8 mouse cellular contexts compared by ENCODE assay signal in genomic region chr3:89281579-89282290, GRCm38 (mm10). TPM values are rescaled to one million over a fixed set of nuclear protein-coding genes. Genes with fewer than 3 reads are reported as not detected.
A peak's percentile ranks its signal among the peaks of the same experiment; 100 is the strongest.
DNase-seq lines count a peak whose midpoint lies in the region; ATAC-seq and TF ChIP-seq lines count a peak whose summit lies in the region.

No protein-coding gene starts in this region.

- H3K79me3 ChIP-seq in C2C12 (ENCODE audit: low read depth) = peaks cover 12% of the 10 kb centered on the region

- ATAC-seq in heart, embryonic 14.5 days (ENCODE audit: insufficient number of reproducible peaks, insufficient read depth, low FRiP score, low read depth) = no peak
- ATAC-seq in liver, embryonic 16.5 days (ENCODE audit: low read depth) = no peak
- ATAC-seq in neural tube, embryonic 11.5 days (ENCODE audit: insufficient read depth, low FRiP score, low TSS enrichment) = no peak
- ATAC-seq in stomach, embryonic 16.5 days (ENCODE audit: insufficient read depth, low FRiP score) = no peak

- H3K27me3 ChIP-seq in C2C12 (ENCODE audit: control insufficient read depth, insufficient read depth, insufficient read length) = peaks cover 5% of the 10 kb centered on the region
- H3K27me3 ChIP-seq in heart, embryonic 14.5 days (ENCODE audit: control insufficient read depth, insufficient read depth, low read length) = no peaks in the 10 kb centered on the region
- peaks cover 45% of the 10 kb centered on the region for H3K27me3 ChIP-seq in liver, embryonic 16.5 days (ENCODE audit: control insufficient read depth, insufficient read depth, low read depth, low read length)
- peaks cover 27% of the 10 kb centered on the region for H3K27me3 ChIP-seq in neural tube, embryonic 11.5 days (ENCODE audit: control insufficient read depth, insufficient read depth, low read length)
- no peaks in the 10 kb centered on the region for H3K27me3 ChIP-seq in stomach, embryonic 16.5 days (ENCODE audit: control insufficient read depth, insufficient read depth, low read length)

- no peaks in the 10 kb centered on the region for H3K9me3 ChIP-seq in heart, embryonic 14.5 days (ENCODE audit: control insufficient read depth, low read length)
- H3K9me3 ChIP-seq in liver, embryonic 16.5 days (replicated peaks; ENCODE audit: control insufficient read depth, low read length) = no peaks in the 10 kb centered on the region
- H3K9me3 ChIP-seq in neural tube, embryonic 11.5 days (ENCODE audit: control insufficient read depth, low read length) = no peaks in the 10 kb centered on the region
- no peaks in the 10 kb centered on the region for H3K9me3 ChIP-seq in stomach, embryonic 16.5 days (replicated peaks; ENCODE audit: control insufficient read depth, low read length)

- H3K4me1 ChIP-seq in bone marrow, adult 2 months (ENCODE audit: control insufficient read depth, insufficient read depth, low read length) = peaks cover 4% of the 10 kb centered on the region
- H3K4me1 ChIP-seq in embryonic fibroblast, embryonic 13.5 days (ENCODE audit: control insufficient read depth, insufficient read depth, low read length) = peaks cover 2% of the 10 kb centered on the region; the same call in 1 of the 2 replicates
- peaks cover 22 to 36% of the 10 kb centered on the region in 2 experiments for H3K4me1 ChIP-seq in heart, embryonic 14.5 days (ENCODE audit: control insufficient read depth in 2 of 2, insufficient read depth in 2 of 2, low read length in 2 of 2)
- H3K4me1 ChIP-seq in liver, embryonic 16.5 days (ENCODE audit: control insufficient read depth, low read depth, low read length) = peaks cover 2% of the 10 kb centered on the region
- peaks cover 14% of the 10 kb centered on the region for H3K4me1 ChIP-seq in neural tube, embryonic 11.5 days (ENCODE audit: control insufficient read depth, insufficient read depth, low read length)
- H3K4me1 ChIP-seq in stomach, embryonic 16.5 days (ENCODE audit: control insufficient read depth, insufficient read depth, low read length) = peaks cover 27% of the 10 kb centered on the region

- H3K4me3 ChIP-seq in C2C12 (ENCODE audit: insufficient read depth, poor library complexity, severe bottlenecking) = no peak overlapping the region
- no peak overlapping the region for H3K4me3 ChIP-seq in bone marrow, adult 2 months (replicated peaks; ENCODE audit: control insufficient read depth, low read depth, low read length)
- no peak overlapping the region for H3K4me3 ChIP-seq in embryonic fibroblast, embryonic 13.5 days (ENCODE audit: insufficient read depth, low read length)
- H3K4me3 ChIP-seq in heart, embryonic 14.5 days (ENCODE audit: control insufficient read depth in 1 of 2, insufficient read depth in 1 of 2, low read depth in 1 of 2, low read length in 2 of 2) = peak overlapping the region; percentile 63 to 65; a peak in 3 of 4 replicates
- peak overlapping the region; percentile 50; the same call in 1 of the 2 replicates for H3K4me3 ChIP-seq in liver, embryonic 16.5 days (ENCODE audit: low read depth, low read length)
- no peak overlapping the region for H3K4me3 ChIP-seq in neural tube, embryonic 11.5 days (ENCODE audit: low read depth, low read length)
- peak overlapping the region; percentile 62 for H3K4me3 ChIP-seq in stomach, embryonic 16.5 days (replicated peaks; ENCODE audit: low read length)

- 17% methylated on average over 20 of the region's 20 CpGs for WGBS in bone marrow, adult 2 months
- WGBS in heart, embryonic 14.5 days = 13% methylated on average over 20 of the region's 20 CpGs
- WGBS in liver, embryonic 16.5 days (ENCODE audit: insufficient replicate concordance) = 13% methylated on average over 20 of the region's 20 CpGs
- WGBS in neural tube, embryonic 11.5 days = 11% methylated on average over 20 of the region's 20 CpGs
- 13% methylated on average over 20 of the region's 20 CpGs for WGBS in stomach, embryonic 16.5 days

- TF ChIP-seq POLR2A in bone marrow, adult 2 months (IDR thresholded peaks at IDR 0.05; ENCODE audit: borderline replicate concordance, control insufficient read depth, low read depth, low read length) = no peak
- no peak for TF ChIP-seq POLR2A in embryonic fibroblast, embryonic 13.5 days (IDR thresholded peaks at IDR 0.05; ENCODE audit: low read depth, low read length)

- peaks cover 25% of the 10 kb centered on the region for H3K79me2 ChIP-seq in C2C12 (ENCODE audit: control insufficient read depth, insufficient read depth)

- TF ChIP-seq CTCF in C2C12 (IDR thresholded peaks at IDR 0.05; ENCODE audit: control insufficient read depth, insufficient read depth, insufficient read length) = peak; percentile 92
- peak; percentile 93 for TF ChIP-seq CTCF in bone marrow, adult 2 months (IDR thresholded peaks at IDR 0.05; ENCODE audit: control insufficient read depth, insufficient read depth, low read length)
- TF ChIP-seq CTCF in embryonic fibroblast, embryonic 13.5 days (IDR thresholded peaks at IDR 0.05; ENCODE audit: borderline replicate concordance, insufficient read depth, low read length) = peak; percentile 95

- no peak overlapping the region for H3K27ac ChIP-seq in bone marrow, adult 2 months (ENCODE audit: control insufficient read depth, insufficient read depth, low read depth, low read length, poor library complexity)
- no peak overlapping the region for H3K27ac ChIP-seq in embryonic fibroblast, embryonic 13.5 days (ENCODE audit: insufficient read depth, low read length)
- 0 out of 4 replicates have a peak overlapping the region, but pooled peaks of 1 of the 2 experiments have one; percentile 61 for H3K27ac ChIP-seq in heart, embryonic 14.5 days (replicated peaks in 1 of 2; ENCODE audit: control insufficient read depth in 1 of 2, insufficient read depth in 1 of 2, low read depth in 2 of 2, low read length in 2 of 2)
- peak overlapping the region; percentile 13; the same call in 1 of the 2 replicates for H3K27ac ChIP-seq in liver, embryonic 16.5 days (ENCODE audit: low read length)
- no peak overlapping the region for H3K27ac ChIP-seq in neural tube, embryonic 11.5 days (ENCODE audit: low read depth, low read length)
- H3K27ac ChIP-seq in stomach, embryonic 16.5 days (ENCODE audit: low read length) = peak overlapping the region; percentile 88

- no peaks in the 10 kb centered on the region for H3K36me3 ChIP-seq in C2C12 (ENCODE audit: control insufficient read depth, insufficient read depth)
- H3K36me3 ChIP-seq in heart, embryonic 14.5 days (ENCODE audit: control insufficient read depth, insufficient read depth, low read length) = no peaks in the 10 kb centered on the region
- no peaks in the 10 kb centered on the region for H3K36me3 ChIP-seq in liver, embryonic 16.5 days (ENCODE audit: control insufficient read depth, insufficient read depth)
- H3K36me3 ChIP-seq in neural tube, embryonic 11.5 days (ENCODE audit: control insufficient read depth, insufficient read depth, low read length) = no peaks in the 10 kb centered on the region
- H3K36me3 ChIP-seq in stomach, embryonic 16.5 days (ENCODE audit: control insufficient read depth, insufficient read depth, low read length) = no peaks in the 10 kb centered on the region

- H3ac ChIP-seq in C2C12 (ENCODE audit: control insufficient read depth, insufficient read length, low read depth) = no peak overlapping the region

- H3K4me2 ChIP-seq in heart, embryonic 14.5 days (ENCODE audit: low read length) = peak overlapping the region; percentile 97
- peak overlapping the region; percentile 61 for H3K4me2 ChIP-seq in liver, embryonic 16.5 days (ENCODE audit: low read depth, low read length)
- H3K4me2 ChIP-seq in neural tube, embryonic 11.5 days (ENCODE audit: low read depth) = peak overlapping the region; percentile 94
- peak overlapping the region; percentile 98 for H3K4me2 ChIP-seq in stomach, embryonic 16.5 days (ENCODE audit: low read depth, low read length)

- H3K9ac ChIP-seq in heart, embryonic 14.5 days (ENCODE audit: low read length) = peak overlapping the region; percentile 86
- no peak overlapping the region for H3K9ac ChIP-seq in liver, embryonic 16.5 days (ENCODE audit: low read depth, low read length)
- H3K9ac ChIP-seq in neural tube, embryonic 11.5 days (ENCODE audit: low read length) = no peak overlapping the region; the same call in 1 of the 2 replicates
- H3K9ac ChIP-seq in stomach, embryonic 16.5 days (ENCODE audit: low read length) = peak overlapping the region; percentile 78

- DNase-seq in kidney, postnatal 10 days = peak; percentile 93
- DNase-seq in neural tube, embryonic 11.5 days (ENCODE audit: low spot score) = peak; percentile 86

RNA-seq across cellular contexts. Expression of gene Efna1, which starts 0.8 kb away (rescaled TPM):
- 13.9 TPM for polyA plus RNA-seq in C2C12 (2012; fragmentation: generic; extraction: Trizol)
- polyA plus RNA-seq in bone marrow, adult 2 months (2011; ENCODE audit: insufficient read depth, insufficient read length, low replicate concordance, missing spikeins) = 0.99 and 2.0 TPM in 2 replicates
- polyA plus RNA-seq in embryonic fibroblast, embryonic 13.5 days (2011; ENCODE audit: insufficient read length, low read depth, missing spikeins) = 4.1 and 7.1 TPM in 2 replicates
- polyA plus RNA-seq in heart, embryonic 14.5 days (2014; fragmentation: Nextera tagmentation; extraction: Ambion mirVana) = 38.4 and 39.7 TPM in 2 replicates
- polyA plus RNA-seq in liver, embryonic 16.5 days (2015; fragmentation: Nextera tagmentation; extraction: Ambion mirVana) = 8.1 and 12.7 TPM in 2 replicates
- 13.7 and 15.9 TPM in 2 replicates for polyA plus RNA-seq in neural tube, embryonic 11.5 days (2014; fragmentation: Nextera tagmentation; extraction: Ambion mirVana)
- polyA plus RNA-seq in stomach, embryonic 16.5 days (2015; fragmentation: Nextera tagmentation; extraction: Ambion mirVana) = 41.5 and 44.7 TPM in 2 replicates

RNA-seq across cellular contexts. Expression of gene Slc50a1, which starts 11.4 kb away (rescaled TPM):
- polyA plus RNA-seq in C2C12 (2012; fragmentation: generic; extraction: Trizol) = 48.7 TPM
- 64.0 and 83.0 TPM in 2 replicates for polyA plus RNA-seq in bone marrow, adult 2 months (2011; ENCODE audit: insufficient read depth, insufficient read length, low replicate concordance, missing spikeins)
- 91.5 and 103 TPM in 2 replicates for polyA plus RNA-seq in embryonic fibroblast, embryonic 13.5 days (2011; ENCODE audit: insufficient read length, low read depth, missing spikeins)
- polyA plus RNA-seq in heart, embryonic 14.5 days (2014; fragmentation: Nextera tagmentation; extraction: Ambion mirVana) = 48.2 and 48.9 TPM in 2 replicates
- 18.9 and 22.2 TPM in 2 replicates for polyA plus RNA-seq in liver, embryonic 16.5 days (2015; fragmentation: Nextera tagmentation; extraction: Ambion mirVana)
- 33.8 and 37.6 TPM in 2 replicates for polyA plus RNA-seq in neural tube, embryonic 11.5 days (2014; fragmentation: Nextera tagmentation; extraction: Ambion mirVana)
- 81.7 and 83.1 TPM in 2 replicates for polyA plus RNA-seq in stomach, embryonic 16.5 days (2015; fragmentation: Nextera tagmentation; extraction: Ambion mirVana)

RNA-seq across cellular contexts. Expression of gene Dpm3, which starts 22.6 kb away (rescaled TPM):
- 228 TPM for polyA plus RNA-seq in C2C12 (2012; fragmentation: generic; extraction: Trizol)
- polyA plus RNA-seq in bone marrow, adult 2 months (2011; ENCODE audit: insufficient read depth, insufficient read length, low replicate concordance, missing spikeins) = 30.7 and 39.3 TPM in 2 replicates
- polyA plus RNA-seq in embryonic fibroblast, embryonic 13.5 days (2011; ENCODE audit: insufficient read length, low read depth, missing spikeins) = 47.2 and 51.3 TPM in 2 replicates
- polyA plus RNA-seq in heart, embryonic 14.5 days (2014; fragmentation: Nextera tagmentation; extraction: Ambion mirVana) = 92.9 and 97.9 TPM in 2 replicates
- polyA plus RNA-seq in liver, embryonic 16.5 days (2015; fragmentation: Nextera tagmentation; extraction: Ambion mirVana) = 51.9 and 59.4 TPM in 2 replicates
- 86.1 and 88.5 TPM in 2 replicates for polyA plus RNA-seq in neural tube, embryonic 11.5 days (2014; fragmentation: Nextera tagmentation; extraction: Ambion mirVana)
- polyA plus RNA-seq in stomach, embryonic 16.5 days (2015; fragmentation: Nextera tagmentation; extraction: Ambion mirVana) = 119 and 131 TPM in 2 replicates

RNA-seq across cellular contexts. Expression of gene Trim46, which starts 35.6 kb away (rescaled TPM):
- 11.0 TPM for polyA plus RNA-seq in C2C12 (2012; fragmentation: generic; extraction: Trizol)
- 0.59 and 1.6 TPM in 2 replicates for polyA plus RNA-seq in bone marrow, adult 2 months (2011; ENCODE audit: insufficient read depth, insufficient read length, low replicate concordance, missing spikeins)
- polyA plus RNA-seq in embryonic fibroblast, embryonic 13.5 days (2011; ENCODE audit: insufficient read length, low read depth, missing spikeins) = 14.2 and 24.2 TPM in 2 replicates
- 0.85 and 0.95 TPM in 2 replicates for polyA plus RNA-seq in heart, embryonic 14.5 days (2014; fragmentation: Nextera tagmentation; extraction: Ambion mirVana)
- 0.14 and 0.28 TPM in 2 replicates for polyA plus RNA-seq in liver, embryonic 16.5 days (2015; fragmentation: Nextera tagmentation; extraction: Ambion mirVana)
- polyA plus RNA-seq in neural tube, embryonic 11.5 days (2014; fragmentation: Nextera tagmentation; extraction: Ambion mirVana) = 11.6 and 12.8 TPM in 2 replicates
- 4.4 and 4.8 TPM in 2 replicates for polyA plus RNA-seq in stomach, embryonic 16.5 days (2015; fragmentation: Nextera tagmentation; extraction: Ambion mirVana)

RNA-seq across cellular contexts. Expression of gene Krtcap2, which starts 36.0 kb away (rescaled TPM):
- polyA plus RNA-seq in C2C12 (2012; fragmentation: generic; extraction: Trizol) = 299 TPM
- 47.8 and 69.5 TPM in 2 replicates for polyA plus RNA-seq in bone marrow, adult 2 months (2011; ENCODE audit: insufficient read depth, insufficient read length, low replicate concordance, missing spikeins)
- 265 and 289 TPM in 2 replicates for polyA plus RNA-seq in embryonic fibroblast, embryonic 13.5 days (2011; ENCODE audit: insufficient read length, low read depth, missing spikeins)
- 216 and 239 TPM in 2 replicates for polyA plus RNA-seq in heart, embryonic 14.5 days (2014; fragmentation: Nextera tagmentation; extraction: Ambion mirVana)
- polyA plus RNA-seq in liver, embryonic 16.5 days (2015; fragmentation: Nextera tagmentation; extraction: Ambion mirVana) = 129 and 131 TPM in 2 replicates
- 237 and 255 TPM in 2 replicates for polyA plus RNA-seq in neural tube, embryonic 11.5 days (2014; fragmentation: Nextera tagmentation; extraction: Ambion mirVana)
- 318 and 325 TPM in 2 replicates for polyA plus RNA-seq in stomach, embryonic 16.5 days (2015; fragmentation: Nextera tagmentation; extraction: Ambion mirVana)

Comparison
In these comparisons a context has a peak if more than half of its experiments do, and no peak if none do; other contexts are left out.
1. H3K4me3 ChIP-seq: peak in heart, embryonic 14.5 days (2 of 2), liver, embryonic 16.5 days (single experiment) and stomach, embryonic 16.5 days (single experiment); none in C2C12 (single experiment), bone marrow, adult 2 months (single experiment), embryonic fibroblast, embryonic 13.5 days (single experiment) and neural tube, embryonic 11.5 days (single experiment).
2. H3K27ac ChIP-seq: peak in liver, embryonic 16.5 days (single experiment) and stomach, embryonic 16.5 days (single experiment); none in bone marrow, adult 2 months (single experiment), embryonic fibroblast, embryonic 13.5 days (single experiment) and neural tube, embryonic 11.5 days (single experiment).
3. H3K9ac ChIP-seq: peak in heart, embryonic 14.5 days (single experiment) and stomach, embryonic 16.5 days (single experiment); none in liver, embryonic 16.5 days (single experiment) and neural tube, embryonic 11.5 days (single experiment).
4. Peak in every context shown above with its lines, with median percentiles within 50 percentile points of each other: CTCF ChIP-seq and H3K4me2 ChIP-seq.